Mouse (Mus musculus) cerebellum, postnatal 36 days (tissue): ENCODE results near the gene 1810065E05Rik.
A peak's percentile ranks its signal among the peaks of the same experiment; 100 is the strongest.

Experiments used
- DNase-seq, 2 experiments: peaks; one replicate each; pipeline ENCODE4 v3.0.0; 2021 to 2022; ENCODE audit warnings: mixed read lengths in 2 of 2

Gene 1810065E05Rik

DNA sequence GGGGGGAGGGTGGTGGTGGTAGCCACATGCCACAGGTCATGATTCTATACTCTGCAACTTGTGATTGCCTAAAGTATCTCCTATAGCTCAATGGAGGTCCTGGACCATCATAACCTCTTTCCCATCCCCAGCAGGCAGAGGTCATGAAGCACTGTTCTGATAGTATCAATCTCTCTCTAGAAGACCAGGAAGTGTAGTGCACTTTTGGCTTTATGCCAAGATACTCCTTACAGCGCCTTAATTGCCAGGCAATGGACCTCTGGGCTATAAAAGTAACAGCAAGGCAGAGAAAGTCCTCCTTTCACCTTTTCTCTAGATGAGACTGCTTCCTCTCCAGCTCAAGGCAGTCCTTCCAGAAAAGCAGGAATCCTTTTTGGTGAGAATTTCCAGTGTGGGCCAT lies at the start of gene 1810065E05Rik:
TSS of gene 1810065E05Rik (plus strand) at position 297 of the 400 bp plus-strand sequence.
- no peak for DNase-seq

DNA sequence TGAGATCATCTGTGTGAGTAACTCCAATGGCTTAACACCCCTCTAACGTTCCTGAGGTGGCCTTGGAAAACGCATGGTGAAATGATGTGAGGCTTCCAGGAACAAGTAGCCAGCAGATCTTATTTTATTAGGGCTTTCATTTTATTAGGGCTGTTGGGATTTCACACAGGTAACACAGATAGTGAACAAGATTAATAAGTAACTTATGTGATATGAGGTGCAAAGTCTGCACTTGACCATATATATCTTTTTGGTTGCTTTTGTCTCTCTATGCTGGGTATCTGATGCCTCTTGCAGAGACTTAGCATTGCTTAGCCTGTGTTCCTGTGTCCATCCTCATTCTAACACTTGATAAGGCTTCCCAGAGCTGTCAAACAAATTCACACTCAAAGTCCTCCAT lies 43.6 kb upstream of the 1810065E05Rik start:
- DNase-seq = no peak

DNA sequence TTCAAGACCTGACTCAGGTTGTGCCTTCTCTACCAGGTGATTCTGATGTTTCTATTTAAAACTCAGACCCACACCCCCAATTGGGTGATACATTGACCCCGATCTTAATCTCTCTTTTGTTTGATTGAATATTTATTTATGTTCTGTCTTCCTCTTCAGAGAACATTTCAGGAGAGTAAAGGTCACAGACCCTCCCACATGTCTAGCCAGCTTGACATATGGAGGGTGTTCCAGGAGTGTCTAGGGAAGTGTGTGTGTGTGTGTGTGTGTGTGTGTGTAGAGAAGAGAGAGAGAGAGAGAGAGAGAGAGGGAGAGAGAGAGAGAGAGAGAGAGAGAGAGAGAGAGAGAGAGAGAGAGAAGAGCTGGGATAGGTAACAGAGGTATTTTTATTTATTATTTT lies 43.2 kb upstream of the 1810065E05Rik start:
- no peak for DNase-seq

DNA sequence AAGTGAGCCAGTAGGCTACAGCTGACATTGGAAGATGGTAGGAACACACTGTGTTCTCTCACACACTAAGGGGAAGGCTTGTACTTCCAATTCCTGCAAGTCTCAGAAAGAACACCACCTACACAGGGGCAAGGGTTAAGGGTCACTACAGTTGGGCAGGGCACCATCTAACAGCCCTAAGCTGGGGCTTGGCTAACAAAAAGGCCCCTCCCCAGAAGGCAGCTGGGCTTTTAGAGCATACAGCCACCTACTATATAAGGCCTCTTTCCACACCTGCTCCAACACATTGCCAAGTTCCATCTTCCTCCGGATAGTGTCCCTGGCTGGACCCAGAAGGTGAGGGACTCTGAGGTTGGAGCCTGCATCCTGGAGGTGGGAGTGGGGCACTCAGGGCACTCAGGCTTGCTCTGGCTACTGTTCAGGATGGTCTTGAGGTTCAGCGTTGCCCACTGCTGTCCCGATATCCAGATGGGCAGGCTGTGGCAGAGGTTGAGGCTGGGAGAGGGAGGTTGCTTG lies 42.1 kb upstream of the 1810065E05Rik start, which contains the start of gene Lypd8:
TSS of gene Lypd8 (plus strand) at position 281 of the 516 bp plus-strand sequence.
- DNase-seq = no peak

DNA sequence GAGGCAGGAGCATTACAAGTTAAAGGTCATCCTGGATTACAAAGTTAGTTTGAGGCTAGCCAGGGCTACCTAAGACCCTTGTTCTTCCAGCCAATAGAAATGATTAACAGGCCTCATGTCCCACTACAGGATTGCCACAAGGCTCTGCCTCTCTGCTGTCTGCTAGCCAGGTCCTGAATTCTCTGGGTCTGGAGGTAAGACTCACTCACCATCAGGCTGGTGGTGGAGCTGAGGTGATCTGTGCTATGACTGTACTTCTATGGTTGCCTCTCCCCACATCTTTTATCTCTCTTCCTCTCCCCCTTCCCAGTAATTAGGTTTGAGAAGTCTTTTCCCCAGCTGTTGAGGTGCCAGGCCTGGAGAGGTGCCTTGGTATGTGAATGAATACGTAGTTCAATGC lies 41.4 kb upstream of the 1810065E05Rik start:
- no peak for DNase-seq

DNA sequence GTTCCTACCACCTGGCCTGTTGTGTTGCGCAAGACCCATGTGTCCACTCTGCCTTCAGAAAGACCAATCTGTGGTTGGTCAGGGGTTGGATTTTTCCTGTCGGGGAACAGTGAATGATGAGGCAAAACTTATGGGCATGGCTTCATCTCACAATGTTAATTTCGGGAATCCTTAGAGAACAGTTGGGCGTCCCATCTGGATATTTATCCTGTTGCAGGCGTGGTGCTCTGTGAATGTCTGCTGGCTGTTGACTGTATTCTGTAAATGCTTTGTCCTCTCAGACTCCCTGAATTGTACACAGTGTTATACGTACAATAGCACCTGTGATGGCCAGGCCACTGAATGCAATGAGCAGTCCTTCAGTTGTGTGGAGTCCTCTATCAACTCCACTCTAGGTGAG lies 38.4 kb upstream of the 1810065E05Rik start:
- no peak for DNase-seq

DNA sequence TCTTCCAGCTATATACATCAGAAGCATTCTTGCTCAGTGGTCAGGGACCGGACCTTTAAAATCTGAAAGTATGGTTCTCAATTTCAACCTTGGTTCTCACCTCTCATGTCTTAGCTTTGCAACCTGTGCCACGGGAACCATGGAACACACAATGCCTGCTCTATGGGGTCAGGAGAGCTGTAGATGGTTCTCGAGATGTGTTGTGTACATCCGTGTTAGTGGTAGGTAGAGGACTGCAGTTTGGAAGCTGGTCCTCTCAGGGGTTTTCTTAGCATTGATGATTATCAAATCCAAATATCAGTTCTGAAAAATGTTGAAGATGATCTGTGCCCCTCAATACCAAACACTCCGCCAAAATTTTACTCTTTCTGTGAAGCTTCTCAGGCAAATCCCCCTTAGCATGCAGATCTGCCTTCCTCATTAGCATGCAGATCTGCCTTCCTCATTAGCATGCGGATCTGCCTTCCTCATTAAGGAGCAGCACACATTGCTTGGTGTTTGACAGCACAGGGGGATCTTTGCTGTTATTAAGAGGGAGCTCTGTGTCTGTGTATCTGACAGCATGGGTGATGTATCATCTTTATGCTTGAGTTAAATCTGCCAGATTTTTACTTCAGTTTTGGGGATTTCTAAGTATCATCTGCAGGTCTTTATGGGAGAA lies 20.8 kb upstream of the 1810065E05Rik start:
- DNase-seq = no peak

DNA sequence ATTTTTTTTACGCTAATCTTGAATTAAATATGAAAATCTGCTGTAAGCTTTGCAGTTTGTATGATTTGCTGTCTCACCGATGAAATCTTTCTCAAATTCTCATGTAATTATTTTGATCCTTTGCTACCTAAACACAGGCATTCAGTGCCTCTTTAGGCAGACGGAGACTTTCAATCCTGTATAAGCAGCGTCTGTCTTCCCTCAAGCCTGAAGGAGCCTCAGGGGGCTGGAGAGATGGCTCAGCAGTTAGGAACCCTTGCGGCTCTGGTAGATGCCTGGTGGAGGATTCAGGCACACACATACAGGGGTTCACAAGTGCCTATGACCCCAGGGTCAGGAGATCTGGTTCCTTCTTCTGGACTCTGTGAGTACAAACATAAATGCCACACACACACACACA lies 20.3 kb upstream of the 1810065E05Rik start:
- DNase-seq = no peak

DNA sequence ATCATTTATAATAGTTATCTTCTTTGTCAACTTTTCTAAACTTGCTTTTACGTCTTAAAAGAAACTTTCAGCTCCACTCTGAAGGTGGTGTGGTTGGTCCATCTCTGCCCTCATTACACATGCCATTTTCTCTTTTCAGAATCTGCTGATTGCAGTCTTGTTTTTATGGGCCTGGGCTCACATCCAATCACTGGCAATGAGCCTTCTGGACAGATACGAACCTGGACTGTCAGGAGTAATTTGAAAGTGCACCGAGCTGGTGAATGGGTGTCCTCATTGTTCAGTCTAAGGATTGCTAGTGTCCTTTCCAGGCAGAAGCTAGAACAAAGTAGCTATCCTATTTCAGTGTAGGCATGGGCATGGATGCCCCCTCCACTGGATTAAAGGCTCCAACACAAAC lies 12.8 kb upstream of the 1810065E05Rik start:
- DNase-seq = peak; percentile 5 to 18

DNA sequence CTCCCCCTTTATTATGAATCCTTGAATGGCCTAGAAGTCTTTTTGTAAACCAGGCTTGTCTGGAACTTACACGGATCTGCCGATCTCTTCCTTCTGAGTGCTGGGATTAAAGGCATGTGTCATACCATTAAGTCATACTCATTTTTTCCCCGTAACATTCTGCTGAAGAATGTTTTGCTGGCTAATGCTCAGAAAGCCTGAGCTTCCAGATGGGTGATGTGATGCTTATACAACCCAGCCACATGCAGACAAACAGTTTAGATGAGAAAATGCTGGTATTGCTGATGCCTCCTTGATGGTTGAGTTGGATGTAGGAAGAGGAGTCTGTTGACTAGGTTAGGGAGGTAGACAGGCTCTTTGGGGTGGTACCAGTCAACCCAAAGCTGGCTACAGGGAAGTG lies 2.6 kb upstream of the 1810065E05Rik start:
- no peak for DNase-seq

DNA sequence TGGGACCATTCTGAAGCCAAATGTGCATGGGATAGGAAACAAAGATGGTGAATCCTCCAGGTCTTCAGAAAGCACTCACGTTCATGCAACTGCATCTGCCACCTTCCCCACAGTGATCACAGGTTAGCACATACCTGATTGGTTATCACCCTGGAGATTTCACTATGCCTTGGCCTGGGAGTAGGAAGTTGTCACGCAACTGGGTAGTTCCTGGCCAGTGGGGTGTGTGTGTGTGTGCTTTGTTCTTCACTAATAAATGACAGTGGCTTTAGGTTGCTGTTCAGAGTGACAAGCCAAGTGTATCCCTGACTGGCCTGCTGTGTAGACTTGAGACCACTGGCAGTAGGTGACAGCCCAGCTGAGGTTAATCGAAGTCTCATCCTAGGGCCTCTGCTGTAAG lies 11.3 kb downstream of the 1810065E05Rik start, which contains the start of gene Gm12253:
TSS of gene Gm12253 (plus strand) at position 301 of the 400 bp plus-strand sequence.
- no peak for DNase-seq

DNA sequence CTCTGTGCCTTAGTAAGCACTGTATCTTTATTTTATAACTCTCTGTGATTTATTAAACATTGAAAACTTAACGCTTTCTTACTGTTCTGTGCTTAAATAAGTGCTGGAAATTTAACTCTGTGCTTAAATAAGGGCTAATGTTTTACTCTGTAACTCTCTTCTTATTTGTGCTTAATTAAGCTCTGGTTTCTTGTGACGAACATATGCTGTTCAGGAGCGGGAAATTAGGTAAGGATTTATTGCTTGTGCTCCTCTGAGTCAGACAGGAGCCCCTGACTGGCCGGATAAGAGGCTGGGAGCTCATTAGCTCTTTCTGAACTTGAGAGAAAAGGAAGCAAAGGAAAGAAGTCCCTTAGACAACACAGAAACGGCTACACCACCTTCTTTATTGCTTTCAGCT lies 17.0 kb downstream of the 1810065E05Rik start:
- DNase-seq = no peak

DNA sequence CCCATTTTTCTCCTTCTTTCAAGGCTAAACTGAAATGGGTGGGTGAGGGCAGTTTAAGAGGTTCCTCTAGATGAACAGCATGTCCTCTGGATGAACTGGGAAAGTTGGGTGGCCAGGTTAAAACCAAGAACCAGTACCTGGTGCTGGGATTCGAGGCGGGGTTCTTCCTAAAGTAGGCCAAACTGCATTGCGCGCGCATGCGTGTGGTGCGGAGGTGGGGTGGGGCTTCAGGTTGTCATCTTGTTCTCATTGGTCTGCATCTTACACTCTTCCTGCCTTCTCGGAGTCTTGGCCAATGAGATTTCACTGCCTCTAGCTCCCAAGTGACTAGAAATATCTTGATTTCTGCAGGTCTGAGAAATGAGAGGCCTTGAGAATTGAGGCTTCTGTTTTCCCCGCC lies 31.8 kb downstream of the 1810065E05Rik start, which contains the start of gene Lypd9:
TSS of gene Lypd9 (minus strand) at position 165 of the 400 bp plus-strand sequence.
- no peak for DNase-seq

DNA sequence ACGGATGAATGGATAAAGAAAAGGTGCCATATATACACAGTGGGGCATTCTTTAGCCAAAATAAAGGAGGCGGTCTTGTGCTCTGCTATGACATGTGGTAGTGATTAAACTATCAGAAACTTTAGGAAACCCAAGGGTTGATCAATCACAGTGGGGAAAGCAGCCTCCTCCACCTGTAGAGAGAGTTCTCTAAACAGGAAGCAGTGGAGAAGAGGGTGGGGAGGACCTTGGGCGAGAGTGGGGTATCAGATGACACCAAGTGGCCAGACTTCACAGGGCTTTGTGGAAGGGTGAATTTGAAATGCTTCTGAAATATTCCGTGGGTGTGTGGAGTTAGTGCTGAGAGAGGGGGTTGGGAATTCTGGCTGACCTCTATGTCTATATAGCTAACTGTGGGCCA lies 32.7 kb downstream of the 1810065E05Rik start:
- no peak for DNase-seq

DNA sequence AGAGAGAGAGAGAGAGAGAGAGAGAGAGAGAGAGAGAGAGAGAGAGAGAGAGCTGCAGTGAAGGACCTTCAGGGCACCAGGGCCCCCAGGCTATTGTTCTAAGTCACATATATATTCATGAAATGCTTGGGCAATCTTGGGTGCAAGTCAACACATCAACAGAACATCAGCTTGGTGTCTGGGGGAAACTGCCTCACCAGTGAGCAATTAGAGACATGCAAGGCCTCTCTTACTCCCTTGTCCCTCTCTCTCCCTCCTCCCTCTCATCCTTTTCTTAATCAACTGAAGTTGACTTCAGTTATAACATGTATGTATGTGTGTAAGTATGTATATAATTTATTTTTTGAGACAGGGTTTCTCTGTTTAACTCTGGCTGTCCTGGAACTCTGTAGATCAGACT lies 41.3 kb downstream of the 1810065E05Rik start, which contains the start of gene Olfr30:
TSS of gene Olfr30 (minus strand) at position 101 of the 400 bp plus-strand sequence.
- no peak for DNase-seq
